Mouse (Mus musculus) monocyte, adult 5-6 weeks (primary cell): ENCODE data around the gene Dgkd. TPM values are rescaled to one million over a fixed set of nuclear protein-coding genes. Genes with fewer than 3 reads are reported as not detected.

Experiments
- ATAC-seq: fragments of 153-309, 156-312 bp; replicated peaks from 2 replicates; pipeline ENCODE4 v1.8.0; 2017; ENCODE audit warnings: mild to moderate bottlenecking; ENCODE audit not compliant: low TSS enrichment, insufficient number of reproducible peaks, severe bottlenecking, poor library complexity, low FRiP score
- total RNA-seq: library from RNA; stranded (forward); fragments of 200-1000, 200-491, 200-594 nt; gene quantifications from 3 replicates; pipeline ENCODE4 v1.2.3, GENCODE M21; 2017

Dgkd gene
- total RNA-seq, 1 experiment from 2014 or later, result 98.9 TPM

- ATAC-seq, result no peak
Observed at GRCm38 (mm10) chr1:87910428-87910827, 57.3 kb downstream of the Dgkd start.

- ATAC-seq, result no peak
Observed at GRCm38 (mm10) chr1:87913356-87913755, 60.3 kb downstream of the Dgkd start.

- no peak for ATAC-seq
Observed at GRCm38 (mm10) chr1:87917361-87917760, 64.3 kb downstream of the Dgkd start.

GRCm38 (mm10) chr1:87918061-87918460, 65.0 kb downstream of the Dgkd start:
- ATAC-seq, result no peak

- no peak for ATAC-seq
Observed at GRCm38 (mm10) chr1:87920056-87920614, 67.0 kb downstream of the Dgkd start.

GRCm38 (mm10) chr1:87922666-87923065, 69.6 kb downstream of the Dgkd start:
- ATAC-seq, result no peak

- ATAC-seq, result no peak
Observed at GRCm38 (mm10) chr1:87924888-87925287, 71.8 kb downstream of the Dgkd start.

- no peak for ATAC-seq
Observed at GRCm38 (mm10) chr1:87929730-87930129, 76.6 kb downstream of the Dgkd start.

- no peak for ATAC-seq
Observed at GRCm38 (mm10) chr1:87933051-87933450, 80.0 kb downstream of the Dgkd start.

- 0 out of 2 replicates have a peak, but pooled peaks have one; percentile 51 for ATAC-seq
Observed at GRCm38 (mm10) chr1:87935095-87935494, 82.0 kb downstream of the Dgkd start.

GRCm38 (mm10) chr1:87935546-87935945, 82.5 kb downstream of the Dgkd start:
- ATAC-seq, result no peak

GRCm38 (mm10) chr1:87936075-87936474, 83.0 kb downstream of the Dgkd start:
- ATAC-seq, result no peak

- no peak for ATAC-seq
Observed at GRCm38 (mm10) chr1:87936516-87936915, 83.4 kb downstream of the Dgkd start.

- ATAC-seq, result no peak
Observed at GRCm38 (mm10) chr1:87941765-87942164, 88.7 kb downstream of the Dgkd start.

- ATAC-seq, result no peak
Observed at GRCm38 (mm10) chr1:87947681-87948091, 94.6 kb downstream of the Dgkd start.

- ATAC-seq, result no peak
Observed at GRCm38 (mm10) chr1:87951641-87952040, 98.6 kb downstream of the Dgkd start.

GRCm38 (mm10) chr1:87953073-87953472, 100.0 kb downstream of the Dgkd start:
- ATAC-seq, result no peak

- ATAC-seq, result no peak
Observed at GRCm38 (mm10) chr1:87958931-87959330, 105.8 kb downstream of the Dgkd start.

GRCm38 (mm10) chr1:87959532-87959931, 106.4 kb downstream of the Dgkd start:
- no peak for ATAC-seq

- peak; percentile 78 for ATAC-seq
Observed at GRCm38 (mm10) chr1:87959998-87960431, 106.9 kb downstream of the Dgkd start.

- no peak for ATAC-seq
Observed at GRCm38 (mm10) chr1:87960752-87961151, 107.7 kb downstream of the Dgkd start.
